Mouse (Mus musculus): ENCODE data around the gene Dao. TPM values are rescaled to one million over a fixed set of nuclear protein-coding genes. Genes with fewer than 3 reads are reported as not detected.

Gene Dao
- not detected in 2 replicates for polyA plus RNA-seq (2015; fragmentation: Nextera tagmentation; extraction: Ambion mirVana)

GRCm38 (mm10) chr5:114003542-114003941, at the start of gene Dao:
TSS of gene Dao (plus strand) at chr5:114003703.

DNA sequence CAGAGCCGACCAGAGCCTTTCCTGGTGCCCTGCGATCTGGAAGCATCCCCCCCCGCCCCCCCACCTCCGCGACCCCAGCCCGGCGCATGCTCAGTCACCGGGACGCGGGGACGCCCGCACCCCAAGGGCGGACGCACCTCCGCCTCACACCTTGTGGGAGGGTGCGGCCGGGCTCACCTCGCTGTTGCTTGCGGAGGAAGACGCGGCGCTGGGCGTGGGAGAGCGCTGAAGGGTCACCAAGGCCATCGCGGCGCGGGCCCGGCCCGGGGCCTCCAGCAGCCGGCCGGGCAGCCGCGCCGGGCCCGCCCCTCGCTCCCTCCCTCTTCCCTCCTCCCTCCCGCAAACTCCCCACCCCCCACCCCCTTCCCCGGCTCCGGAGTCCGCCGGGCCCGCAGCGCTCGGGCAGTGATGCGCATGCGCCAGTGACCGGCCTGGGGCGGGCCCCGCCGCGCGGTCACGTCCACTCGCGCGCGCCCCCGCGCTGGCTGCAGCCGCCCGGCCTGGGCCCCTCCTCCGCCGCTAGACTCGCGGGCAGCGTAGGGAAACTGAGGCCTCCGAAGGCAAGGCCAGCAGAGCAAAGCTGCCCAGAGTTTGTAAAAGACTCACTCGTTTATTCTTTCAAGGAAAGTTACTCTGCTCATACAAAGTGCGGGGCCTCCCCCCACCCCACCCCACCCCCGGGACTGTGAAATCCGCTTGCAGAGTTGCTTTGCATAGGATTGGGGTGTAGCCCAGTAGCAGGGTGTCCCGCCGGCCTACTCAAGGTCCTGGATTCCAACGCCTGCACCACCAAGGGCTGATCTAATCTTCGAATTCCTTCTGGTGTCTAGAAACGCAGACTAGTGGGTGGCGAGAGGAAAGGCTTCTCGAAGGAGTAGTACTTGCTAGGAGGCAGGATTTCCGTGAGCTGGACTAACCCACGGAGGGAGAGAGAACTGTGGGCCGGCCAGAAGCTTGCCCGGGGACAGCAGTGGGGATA, 9.7 kb upstream of the Dao start, which contains the start of gene Ssh1:
Ssh1 (minus strand) TSS at position 408 of the 979 bp plus-strand sequence.

DNA sequence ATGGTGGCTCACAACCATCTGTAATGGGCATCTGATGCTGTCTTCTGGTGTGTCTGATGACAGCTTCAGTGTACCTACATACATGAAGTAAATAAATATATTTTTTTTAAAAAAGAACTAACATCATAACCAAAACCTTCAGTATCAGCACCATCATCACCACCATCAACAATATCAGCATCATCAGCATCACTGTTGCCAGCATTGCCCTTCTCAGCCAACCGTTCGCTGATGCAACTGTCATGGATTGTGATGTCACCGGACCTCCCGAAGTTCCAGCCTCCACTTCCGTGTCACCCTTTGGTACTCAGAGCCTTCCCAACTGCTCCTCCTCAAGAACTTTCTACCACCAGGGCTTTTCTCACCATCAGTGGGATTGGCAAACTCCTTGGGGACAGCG, 61.7 kb downstream of the Dao start, which contains the start of gene Usp30:
Usp30 (plus strand) TSS at position 301 of the 400 bp plus-strand sequence.

Other genes with a start within 250 kb of the Dao start
- 18.7 and 21.1 TPM in 2 replicates for gene Sart3, start 231.2 kb upstream of the Dao start, polyA plus RNA-seq (2015; fragmentation: Nextera tagmentation; extraction: Ambion mirVana)
- 143 and 147 TPM in 2 replicates for gene Iscu, start 231.0 kb upstream of the Dao start, polyA plus RNA-seq (2015; fragmentation: Nextera tagmentation; extraction: Ambion mirVana)
- 12.8 and 18.1 TPM in 2 replicates for gene Tmem119, start 203.2 kb upstream of the Dao start, polyA plus RNA-seq (2015; fragmentation: Nextera tagmentation; extraction: Ambion mirVana)
- gene Selplg, start 171.1 kb upstream of the Dao start, polyA plus RNA-seq (2015; fragmentation: Nextera tagmentation; extraction: Ambion mirVana): 58.2 and 72.8 TPM in 2 replicates
- gene Coro1c, start 94.9 kb upstream of the Dao start, polyA plus RNA-seq (2015; fragmentation: Nextera tagmentation; extraction: Ambion mirVana): 46.1 and 52.4 TPM in 2 replicates
- gene Ssh1, start 9.8 kb upstream of the Dao start, polyA plus RNA-seq (2015; fragmentation: Nextera tagmentation; extraction: Ambion mirVana): 7.0 and 7.7 TPM in 2 replicates
- gene Usp30, start 61.8 kb downstream of the Dao start, polyA plus RNA-seq (2015; fragmentation: Nextera tagmentation; extraction: Ambion mirVana): 3.7 and 4.1 TPM in 2 replicates
- not detected in 2 replicates for gene Svop, start 87.9 kb downstream of the Dao start, polyA plus RNA-seq (2015; fragmentation: Nextera tagmentation; extraction: Ambion mirVana)
- gene Alkbh2, start 124.5 kb downstream of the Dao start, polyA plus RNA-seq (2015; fragmentation: Nextera tagmentation; extraction: Ambion mirVana): 5.6 and 5.8 TPM in 2 replicates
- gene Ung, start 126.7 kb downstream of the Dao start, polyA plus RNA-seq (2015; fragmentation: Nextera tagmentation; extraction: Ambion mirVana): 22.5 and 25.8 TPM in 2 replicates
- 1.1 and 1.9 TPM in 2 replicates for gene Acacb, start 142.8 kb downstream of the Dao start, polyA plus RNA-seq (2015; fragmentation: Nextera tagmentation; extraction: Ambion mirVana)